Mouse (Mus musculus): ENCODE data around the gene Map3k9. TPM values are rescaled to one million over a fixed set of nuclear protein-coding genes. Genes with fewer than 3 reads are reported as not detected.

Map3k9 gene
- polyA plus RNA-seq, 1 experiment, result 0.20 TPM

- Histone ChIP-seq H3K4me3 (no peak overlapping the region), H3K4me2 (ENCODE audit: low read depth) (no peak overlapping the region), H3K79me2 (ENCODE audit: control insufficient read depth, insufficient read depth) (no peaks in the 10 kb centered on the region), H3K36me3 (ENCODE audit: control insufficient read depth, insufficient read depth) (no peaks in the 10 kb centered on the region), H3ac (ENCODE audit: control insufficient read depth, insufficient read length) (no peak overlapping the region), H3K27me3 (ENCODE audit: control insufficient read depth, insufficient read depth, insufficient read length) (no peaks in the 10 kb centered on the region)
- TF ChIP-seq USF1 (IDR thresholded peaks at IDR 0.05; ENCODE audit: low read depth) (no peak), MAX (IDR thresholded peaks at IDR 0.05; ENCODE audit: low read depth) (no peak), E2F4 (IDR thresholded peaks at IDR 0.05; ENCODE audit: insufficient read depth) (no peak), MYOG (IDR thresholded peaks at IDR 0.05; ENCODE audit: control insufficient read depth in 1 of 3, insufficient read depth in 1 of 3, insufficient read length in 2 of 3, low read depth in 2 of 3) (no peak), TCF3 (IDR thresholded peaks at IDR 0.05; ENCODE audit: insufficient read length, low read depth) (no peak), SRF (IDR thresholded peaks at IDR 0.05; ENCODE audit: control insufficient read depth, insufficient read length, low read depth) (no peak)
Measured at GRCm38 (mm10) chr12:81687873-81688272, 93.1 kb downstream of the Map3k9 start.

- H3ac ChIP-seq (ENCODE audit: control insufficient read depth, insufficient read length), result no peak overlapping the region
- no peaks in the 10 kb centered on the region for H3K27me3 ChIP-seq (ENCODE audit: control insufficient read depth, insufficient read depth, insufficient read length)
- H3K79me2 ChIP-seq (ENCODE audit: control insufficient read depth, insufficient read depth), result no peaks in the 10 kb centered on the region
- no peaks in the 10 kb centered on the region for H3K36me3 ChIP-seq (ENCODE audit: control insufficient read depth, insufficient read depth)
- no peak for TF ChIP-seq USF1 (IDR thresholded peaks at IDR 0.05; ENCODE audit: low read depth)
- TF ChIP-seq MYOD1 (IDR thresholded peaks at IDR 0.05; ENCODE audit: control insufficient read depth in 1 of 3, insufficient read length in 2 of 3, low read depth in 2 of 3), result no peak
- TF ChIP-seq POLR2A (IDR thresholded peaks at IDR 0.05; ENCODE audit: insufficient read length, low read depth), result no peak
- no peak for TF ChIP-seq CEBPB (IDR thresholded peaks at IDR 0.05; ENCODE audit: insufficient read depth, poor library complexity, severe bottlenecking)
- TF ChIP-seq POLR2AphosphoS2 (IDR thresholded peaks at IDR 0.05; ENCODE audit: insufficient read length, low read depth), result no peak
- no peak for TF ChIP-seq TCF3 (IDR thresholded peaks at IDR 0.05; ENCODE audit: insufficient read length, low read depth)
- TF ChIP-seq REST (IDR thresholded peaks at IDR 0.05; ENCODE audit: insufficient read depth, insufficient read length), result no peak
- no peak for TF ChIP-seq MYOG (IDR thresholded peaks at IDR 0.05; ENCODE audit: control insufficient read depth in 1 of 3, insufficient read depth in 1 of 3, insufficient read length in 2 of 3, low read depth in 2 of 3)
- no peak for TF ChIP-seq SRF (IDR thresholded peaks at IDR 0.05; ENCODE audit: control insufficient read depth, insufficient read length, low read depth)
- TF ChIP-seq TCF12 (IDR thresholded peaks at IDR 0.05; ENCODE audit: insufficient read depth, poor library complexity, severe bottlenecking), result no peak
- no peak for TF ChIP-seq E2F4 (IDR thresholded peaks at IDR 0.05; ENCODE audit: insufficient read depth)
- no peak for TF ChIP-seq MAX (IDR thresholded peaks at IDR 0.05; ENCODE audit: low read depth)
- no peak overlapping the region for H3K4me3 ChIP-seq
- H3K4me2 ChIP-seq (ENCODE audit: low read depth), result no peak overlapping the region
Measured at GRCm38 (mm10) chr12:81686406-81687117, 94.4 kb downstream of the Map3k9 start.

GRCm38 (mm10) chr12:81685981-81686380 is 95.0 kb downstream of the Map3k9 start:
- TF ChIP-seq MYOD1 (IDR thresholded peaks at IDR 0.05; ENCODE audit: control insufficient read depth in 1 of 3, insufficient read length in 2 of 3, low read depth in 2 of 3) (no peak), POLR2A (IDR thresholded peaks at IDR 0.05; ENCODE audit: insufficient read length, low read depth) (no peak), MAX (IDR thresholded peaks at IDR 0.05; ENCODE audit: low read depth) (no peak), SRF (IDR thresholded peaks at IDR 0.05; ENCODE audit: control insufficient read depth, insufficient read length, low read depth) (no peak), MYOG (IDR thresholded peaks at IDR 0.05; ENCODE audit: control insufficient read depth in 1 of 3, insufficient read depth in 1 of 3, insufficient read length in 2 of 3, low read depth in 2 of 3) (no peak), USF1 (IDR thresholded peaks at IDR 0.05; ENCODE audit: low read depth) (no peak), TCF3 (IDR thresholded peaks at IDR 0.05; ENCODE audit: insufficient read length, low read depth) (no peak), POLR2AphosphoS2 (IDR thresholded peaks at IDR 0.05; ENCODE audit: insufficient read length, low read depth) (no peak), TCF12 (IDR thresholded peaks at IDR 0.05; ENCODE audit: insufficient read depth, poor library complexity, severe bottlenecking) (no peak), REST (IDR thresholded peaks at IDR 0.05; ENCODE audit: insufficient read depth, insufficient read length) (no peak), E2F4 (IDR thresholded peaks at IDR 0.05; ENCODE audit: insufficient read depth) (no peak), CEBPB (IDR thresholded peaks at IDR 0.05; ENCODE audit: insufficient read depth, poor library complexity, severe bottlenecking) (no peak)
- H3K36me3 ChIP-seq (ENCODE audit: control insufficient read depth, insufficient read depth), result no peaks in the 10 kb centered on the region
- no peaks in the 10 kb centered on the region for H3K79me2 ChIP-seq (ENCODE audit: control insufficient read depth, insufficient read depth)
- H3K4me3 ChIP-seq, result no peak overlapping the region
- no peak overlapping the region for H3K4me2 ChIP-seq (ENCODE audit: low read depth)
- H3ac ChIP-seq (ENCODE audit: control insufficient read depth, insufficient read length), result no peak overlapping the region
- H3K27me3 ChIP-seq (ENCODE audit: control insufficient read depth, insufficient read depth, insufficient read length), result no peaks in the 10 kb centered on the region

GRCm38 (mm10) chr12:81684096-81684495 is 96.9 kb downstream of the Map3k9 start:
- Histone ChIP-seq H3K4me2 (ENCODE audit: low read depth) (no peak overlapping the region), H3ac (ENCODE audit: control insufficient read depth, insufficient read length) (no peak overlapping the region), H3K4me3 (no peak overlapping the region), H3K27me3 (ENCODE audit: control insufficient read depth, insufficient read depth, insufficient read length) (no peaks in the 10 kb centered on the region), H3K36me3 (ENCODE audit: control insufficient read depth, insufficient read depth) (no peaks in the 10 kb centered on the region), H3K79me2 (ENCODE audit: control insufficient read depth, insufficient read depth) (no peaks in the 10 kb centered on the region)
- TF ChIP-seq USF1 (IDR thresholded peaks at IDR 0.05; ENCODE audit: low read depth) (no peak), SRF (IDR thresholded peaks at IDR 0.05; ENCODE audit: control insufficient read depth, insufficient read length, low read depth) (no peak), TCF12 (IDR thresholded peaks at IDR 0.05; ENCODE audit: insufficient read depth, poor library complexity, severe bottlenecking) (no peak), E2F4 (IDR thresholded peaks at IDR 0.05; ENCODE audit: insufficient read depth) (no peak), POLR2AphosphoS2 (IDR thresholded peaks at IDR 0.05; ENCODE audit: insufficient read length, low read depth) (no peak), MAX (IDR thresholded peaks at IDR 0.05; ENCODE audit: low read depth) (no peak), CEBPB (IDR thresholded peaks at IDR 0.05; ENCODE audit: insufficient read depth, poor library complexity, severe bottlenecking) (no peak), MYOD1 (IDR thresholded peaks at IDR 0.05; ENCODE audit: control insufficient read depth in 1 of 3, insufficient read length in 2 of 3, low read depth in 2 of 3) (no peak), REST (IDR thresholded peaks at IDR 0.05; ENCODE audit: insufficient read depth, insufficient read length) (no peak), POLR2A (IDR thresholded peaks at IDR 0.05; ENCODE audit: insufficient read length, low read depth) (no peak), MYOG (IDR thresholded peaks at IDR 0.05; ENCODE audit: control insufficient read depth in 1 of 3, insufficient read depth in 1 of 3, insufficient read length in 2 of 3, low read depth in 2 of 3) (no peak), TCF3 (IDR thresholded peaks at IDR 0.05; ENCODE audit: insufficient read length, low read depth) (no peak)
